Mouse (Mus musculus) adrenal gland, adult 2 months (tissue): ENCODE results near the gene Gm11027. TPM values are rescaled to one million over a fixed set of nuclear protein-coding genes. Genes with fewer than 3 reads are reported as not detected.
"Not testable (repeated sequence)": the region's sequence is repeated elsewhere in the genome, so short reads cannot be mapped to it uniquely, and the experiment has no call there.

Experiments
- DNase-seq: peaks from one replicate; pipeline ENCODE4 v3.0.0; 2021
- long read RNA-seq: library from polyadenylated mRNA; stranded (forward); transcript quantifications from one replicate; pipeline ENCODE4 v2.0.0, GENCODE M21; 2021
- polyA plus RNA-seq: library from polyadenylated mRNA; depleted of rRNA; stranded (reverse); fragments of >200 nt; gene quantifications from 2 replicates; pipeline ENCODE4 v1.2.3, GENCODE M21; 2012; rRNA removed
- total RNA-seq, 2 experiments: library from RNA; stranded (reverse); gene quantifications; 2 replicates each; pipeline ENCODE4 v1.2.3; 2021

Gm11027 gene
- total RNA-seq, result not detected
- polyA plus RNA-seq, result not detected in 2 replicates
- long read RNA-seq, result 0 reads

GRCm38 (mm10) chr12:116275086-116275485, at the start of gene Gm11027:
Gm11027 (plus strand) TSS chr12:116275386.
- not testable (repeated sequence) for DNase-seq

- DNase-seq, result no peak
These were observed 48.7 kb upstream of the Gm11027 start for GRCm38 (mm10) chr12:116226289-116227057.

- DNase-seq, result no peak
These were observed 45.7 kb upstream of the Gm11027 start for GRCm38 (mm10) chr12:116229451-116229850.

GRCm38 (mm10) chr12:116231612-116232011, 43.6 kb upstream of the Gm11027 start:
- peak; percentile 88 for DNase-seq

DNA sequence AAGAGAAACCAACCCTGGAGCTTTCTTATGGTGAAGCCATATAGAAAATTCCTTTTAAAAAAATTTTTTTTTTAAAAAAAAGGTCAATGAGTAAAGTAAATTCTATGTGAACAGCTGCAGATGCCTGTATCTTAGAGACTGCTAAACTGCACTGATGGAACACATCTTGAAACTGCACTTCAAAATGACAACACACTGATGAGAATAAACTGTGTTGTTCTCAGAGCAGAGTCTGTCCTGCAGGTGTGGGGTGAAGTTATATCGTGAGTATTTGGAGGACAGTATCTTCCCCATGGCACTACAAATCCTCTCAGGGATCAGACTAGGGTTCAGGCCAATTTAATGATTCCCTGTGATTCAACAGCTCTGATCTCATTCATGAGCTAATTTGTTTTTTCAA, 43.1 kb upstream of the Gm11027 start:
- DNase-seq, result no peak

GRCm38 (mm10) chr12:116235356-116235755, 39.8 kb upstream of the Gm11027 start:
- no peak for DNase-seq

GRCm38 (mm10) chr12:116236658-116237057, 38.5 kb upstream of the Gm11027 start:
- DNase-seq, result no peak

GRCm38 (mm10) chr12:116238370-116238769, 36.8 kb upstream of the Gm11027 start:
- no peak for DNase-seq

DNA sequence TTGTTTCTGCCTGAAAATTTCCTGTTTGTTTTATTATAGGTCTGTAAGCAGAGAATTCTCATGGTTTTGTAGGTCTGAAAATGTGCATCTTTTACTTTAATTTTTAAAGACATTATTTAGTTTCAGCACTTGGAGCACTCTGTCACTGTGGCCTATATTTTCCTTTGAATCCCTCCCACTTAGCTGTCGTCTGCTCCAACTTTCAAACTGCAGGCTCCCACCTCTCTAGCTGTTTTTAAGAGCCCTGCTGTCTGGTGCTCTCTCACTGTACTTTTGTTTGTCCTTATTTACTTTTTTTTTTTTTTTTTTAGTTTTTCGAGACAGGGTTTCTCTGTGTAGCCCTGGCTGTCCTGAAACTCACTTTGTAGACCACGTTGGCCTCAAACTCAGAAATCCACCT, 36.4 kb upstream of the Gm11027 start:
- DNase-seq, result no peak

DNA sequence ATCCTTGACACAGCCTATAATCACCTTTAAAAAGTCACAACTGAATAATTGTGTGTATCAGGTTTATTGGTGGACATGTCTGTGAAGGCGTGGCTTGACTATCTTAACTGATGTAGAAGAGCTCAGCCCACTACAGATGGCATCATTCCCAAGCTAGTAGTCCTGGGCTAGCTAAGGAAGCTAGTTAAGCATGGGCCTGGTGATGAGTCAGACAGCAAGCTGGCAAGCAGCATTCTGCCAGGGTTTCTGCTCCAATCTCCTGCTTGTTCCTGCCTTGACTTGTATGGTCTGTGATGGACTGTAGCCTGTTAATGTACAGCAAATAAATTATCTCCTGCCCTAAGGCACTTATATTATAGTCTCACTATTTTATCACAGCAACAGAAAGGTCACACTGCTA, 30.6 kb upstream of the Gm11027 start:
- no peak for DNase-seq

DNA sequence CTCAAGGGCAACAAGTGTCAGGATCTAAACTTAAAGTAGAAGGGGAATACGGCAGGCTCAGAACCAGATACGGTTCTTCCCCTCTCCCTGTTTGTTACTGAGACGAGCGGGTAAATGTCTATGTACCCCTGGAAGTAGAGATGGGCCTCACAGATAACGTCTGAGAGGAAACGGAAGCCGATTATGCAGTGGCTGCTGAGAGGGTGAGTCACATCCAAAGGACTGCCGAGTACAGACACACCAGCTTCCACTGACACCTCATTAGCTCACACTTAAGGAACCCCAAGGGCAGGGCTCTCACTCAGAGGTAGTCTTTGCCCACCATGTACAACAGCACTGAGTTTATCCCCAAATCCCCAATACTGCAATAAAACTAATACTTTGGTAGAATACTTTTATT, 20.5 kb upstream of the Gm11027 start:
- DNase-seq, result no peak

DNA sequence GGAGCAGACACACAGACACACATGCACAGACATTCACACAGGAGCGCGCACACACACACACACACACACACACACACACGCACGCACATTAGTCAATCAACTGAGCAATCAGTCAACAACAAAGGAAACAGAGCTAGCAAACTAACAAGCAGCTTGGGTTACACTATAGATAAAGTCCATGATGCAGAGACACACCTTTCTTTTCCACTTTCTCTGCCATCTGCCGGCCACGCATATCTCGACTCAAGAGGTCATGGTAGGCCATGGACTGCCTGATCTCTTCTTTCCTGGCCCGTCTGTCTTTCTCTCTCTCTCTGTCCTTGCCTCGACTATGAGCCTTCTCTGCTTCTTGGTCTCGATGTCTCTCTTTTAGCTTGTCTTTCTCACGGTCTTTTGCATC, 19.6 kb upstream of the Gm11027 start:
- no peak for DNase-seq

GRCm38 (mm10) chr12:116258321-116258720, 16.9 kb upstream of the Gm11027 start:
- DNase-seq, result no peak

DNA sequence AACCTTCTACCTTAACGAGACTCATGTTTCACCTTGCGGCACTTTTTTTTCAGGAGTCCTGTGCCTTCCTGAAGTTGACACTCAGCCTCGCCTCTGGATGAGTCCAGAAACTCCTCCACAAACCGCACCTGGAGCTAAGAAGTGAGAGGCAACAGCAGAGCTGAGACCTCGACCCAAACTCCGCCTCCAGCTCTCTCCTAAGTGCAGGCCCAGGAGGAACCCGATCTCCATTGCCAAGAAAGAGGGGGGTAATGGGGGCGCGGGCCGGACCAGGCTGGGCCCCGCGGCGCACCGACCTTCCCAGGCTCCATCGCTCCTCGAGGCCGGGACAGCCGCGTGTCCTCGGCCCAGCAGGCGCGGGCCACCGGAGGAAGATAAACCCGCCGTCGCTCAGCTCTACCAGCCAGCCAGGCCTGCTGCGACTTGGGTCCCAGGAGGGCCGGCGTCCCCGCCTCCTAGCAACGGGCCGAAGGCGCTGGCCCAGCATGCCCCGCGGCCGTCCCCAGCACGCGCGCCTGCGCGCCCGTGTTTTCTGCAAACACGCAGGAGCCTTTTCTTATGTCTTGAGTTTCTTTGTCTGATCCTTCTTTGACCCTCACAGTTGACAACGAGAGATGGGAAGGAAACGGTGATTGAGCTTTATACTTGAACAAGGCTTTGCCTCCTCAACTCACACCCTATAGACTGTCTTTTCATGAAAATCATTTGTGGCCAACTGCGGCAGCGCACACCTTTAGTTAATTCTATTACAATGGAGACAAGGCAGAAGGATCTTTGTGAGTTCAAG, 12.4 kb upstream of the Gm11027 start, which contains the start of gene Wdr60:
Wdr60 (minus strand) TSS at position 468 of the 787 bp plus-strand sequence.
- DNase-seq, result peak; percentile 94

DNA sequence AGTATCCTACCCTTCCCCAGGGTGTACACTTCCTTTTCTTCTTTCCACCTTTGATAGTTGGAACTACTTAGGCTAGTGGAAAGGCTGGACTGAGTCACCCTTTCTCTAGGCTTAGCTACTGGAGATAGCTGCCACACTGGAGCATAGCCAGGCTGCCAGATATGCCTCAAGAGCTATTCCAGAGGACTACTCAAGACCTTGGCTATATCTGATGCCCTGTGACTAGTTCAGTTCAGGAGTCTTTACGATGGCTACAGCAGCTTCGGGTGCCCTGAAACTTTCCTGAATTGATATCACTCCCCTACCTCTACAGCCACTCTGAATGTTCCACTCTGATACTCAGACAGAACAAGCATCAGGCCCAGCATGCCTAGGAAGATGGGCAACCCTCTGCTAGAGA, 10.4 kb upstream of the Gm11027 start:
- DNase-seq, result peak; percentile 13

DNA sequence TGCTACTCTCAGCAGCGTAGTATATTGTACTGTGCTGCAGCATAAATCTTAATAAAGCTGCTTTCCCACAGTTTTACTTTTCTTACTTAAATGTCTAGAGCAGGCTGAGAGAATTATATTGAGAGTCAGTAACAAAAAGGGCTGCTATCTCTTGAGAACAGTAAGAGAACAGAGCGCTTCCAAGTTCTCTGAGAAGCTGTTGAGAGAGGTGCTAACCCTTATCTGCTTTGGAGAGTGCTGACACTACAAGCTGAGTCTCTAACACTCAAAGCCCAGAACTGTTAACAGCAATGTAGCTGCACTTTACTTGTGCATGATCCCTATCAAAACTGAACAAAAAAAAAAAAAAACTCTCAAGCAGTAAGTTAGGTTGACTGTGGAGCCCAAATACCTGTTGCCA, 9.9 kb upstream of the Gm11027 start:
- DNase-seq, result no peak

- peak; percentile 50 for DNase-seq
These were observed 5.7 kb upstream of the Gm11027 start for GRCm38 (mm10) chr12:116269450-116269849.

DNA sequence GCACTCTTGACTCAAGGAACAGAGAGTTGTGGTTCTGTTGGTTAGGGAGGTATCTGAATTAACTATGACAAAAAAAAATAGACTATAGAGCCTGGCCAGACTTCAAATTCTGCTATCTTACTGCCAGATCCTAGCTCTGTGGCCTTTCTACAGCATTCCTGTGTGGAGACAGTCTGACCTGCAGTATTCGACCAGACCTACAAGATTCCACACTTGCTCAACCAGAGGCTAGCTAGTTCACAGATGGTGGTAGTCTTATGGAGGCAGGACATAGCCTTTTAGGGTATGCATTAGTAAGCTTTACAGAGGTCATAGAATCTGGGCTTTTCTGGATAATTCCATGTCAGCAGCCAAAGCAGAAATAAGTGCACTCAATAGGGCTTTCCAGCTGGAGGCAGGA, 4.6 kb upstream of the Gm11027 start:
- DNase-seq, result no peak

- no peak for DNase-seq
These were observed 4.1 kb upstream of the Gm11027 start for GRCm38 (mm10) chr12:116271071-116271470.

DNA sequence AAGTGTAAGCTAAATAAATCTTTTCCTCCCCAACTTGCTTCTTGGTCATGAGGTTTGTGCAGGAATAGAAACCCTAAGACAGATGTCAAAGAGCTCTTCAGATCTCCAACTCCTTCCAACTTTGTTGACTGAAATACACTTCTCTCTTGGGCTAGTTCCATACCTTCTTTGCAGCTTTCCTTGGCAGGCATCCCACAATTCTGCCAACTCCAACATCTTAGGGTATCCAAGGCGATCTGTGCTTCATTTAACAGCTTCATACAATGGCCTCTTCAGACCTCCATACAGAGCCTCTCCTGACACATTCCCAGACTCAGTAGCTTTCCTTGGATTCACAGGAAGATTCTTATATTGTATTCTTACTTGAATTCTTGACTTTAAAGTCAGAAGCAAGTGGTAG, 1.5 kb upstream of the Gm11027 start:
- DNase-seq, result no peak

- DNase-seq, result no peak
These were observed 445 bp downstream of the Gm11027 start for GRCm38 (mm10) chr12:116275631-116276030.

GRCm38 (mm10) chr12:116276961-116277360, 1.8 kb downstream of the Gm11027 start:
- no peak for DNase-seq

DNA sequence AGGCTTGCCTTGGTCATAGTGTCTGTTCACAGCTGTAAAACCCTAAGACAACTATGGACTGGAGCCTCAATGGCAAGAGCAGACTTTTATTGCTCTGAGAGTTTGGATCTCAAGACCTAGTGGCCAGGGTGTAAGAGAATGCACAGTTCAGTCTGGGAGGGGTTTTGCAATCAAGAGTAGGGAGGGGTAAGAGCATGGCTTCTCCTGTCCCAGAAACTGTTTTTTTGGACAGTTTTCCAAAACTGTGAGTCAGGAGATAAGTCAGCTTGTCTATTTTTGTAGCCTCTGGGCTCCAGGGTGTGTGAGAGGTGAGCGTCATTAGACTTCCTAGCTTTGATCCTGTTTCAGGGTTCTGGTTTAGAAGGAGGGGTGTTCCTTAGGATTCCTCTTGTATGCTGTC, 3.4 kb downstream of the Gm11027 start:
- peak; percentile 32 for DNase-seq
